Mouse (Mus musculus) neural tube, embryonic 14.5 days (tissue): Measurements from ENCODE around the gene Hemk1. TPM values are rescaled to one million over a fixed set of nuclear protein-coding genes. Genes with fewer than 3 reads are reported as not detected.
"Not testable (repeated sequence)": the region's sequence is repeated elsewhere in the genome, so short reads cannot be mapped to it uniquely, and the experiment has no call there.

Source experiments
- ATAC-seq: fragments of 200-750 bp; cut with Nextera tagmentation; 2 replicates; pipeline ENCODE4 v1.8.0; 2017; ENCODE audit warnings: low read depth, mild to moderate bottlenecking, moderate TSS enrichment, moderate library complexity
- H3K27ac ChIP-seq: fragments of 300-500 bp; sonication (generic); 2 replicates; pipeline ENCODE4 v1.5.1; 2014; ENCODE audit warnings: low read depth, mild to moderate bottlenecking, control low read depth, low read length, moderate library complexity, mixed read lengths
- H3K27me3 ChIP-seq: fragments of 300-500 bp; sonication (generic); 2 replicates; pipeline ENCODE4 v1.6.1; 2014; ENCODE audit warnings: low read length; ENCODE audit not compliant: control insufficient read depth, insufficient read depth
- H3K36me3 ChIP-seq: fragments of 300-500 bp; sonication (generic); 2 replicates; pipeline ENCODE4 v1.6.1; 2014; ENCODE audit warnings: low read length, mixed read lengths; ENCODE audit not compliant: control insufficient read depth, insufficient read depth
- H3K4me1 ChIP-seq: fragments of 300-500 bp; sonication (generic); 2 replicates; pipeline ENCODE4 v1.6.1; 2014; ENCODE audit warnings: low read length; ENCODE audit not compliant: control insufficient read depth, insufficient read depth
- H3K4me2 ChIP-seq: fragments of 300-500 bp; sonication (generic); 2 replicates; pipeline ENCODE4 v1.6.1; 2014; ENCODE audit warnings: mild to moderate bottlenecking, low read depth, low read length, control low read depth
- H3K4me3 ChIP-seq: fragments of 300-500 bp; sonication (generic); 2 replicates; pipeline ENCODE4 v1.5.1; 2014; ENCODE audit warnings: low read depth, low read length, control low read depth, mixed read lengths
- H3K9ac ChIP-seq: fragments of 300-500 bp; sonication (generic); replicated peaks from 2 replicates; pipeline ENCODE4 v1.6.1; 2014; ENCODE audit warnings: low read depth, mild to moderate bottlenecking, control low read depth, low read length, mixed read lengths
- H3K9me3 ChIP-seq: fragments of 300-500 bp; sonication (generic); 2 replicates; pipeline ENCODE4 v1.6.1; 2016; ENCODE audit warnings: low read length; ENCODE audit not compliant: control insufficient read depth
- WGBS: fragments of 180-500 bp; shearing (Covaris S2); extraction: QIAGEN DNeasy Blood & Tissue Kit; methylation state at CpG from one replicate; pipeline ENCODE4 v1.1.7; 2014; 5-methylcytosine and 5-hydroxymethylcytosine counted together
- polyA plus RNA-seq: library from polyadenylated mRNA; unstranded; fragments of >200 nt; fragmentation: Nextera tagmentation; extraction: Ambion mirVana; gene quantifications from 2 replicates; pipeline ENCODE4 v1.2.1, GENCODE M21; 2014

Gene Hemk1
- polyA plus RNA-seq, 1 experiment from 2014 or later: 20.1 TPM

DNA sequence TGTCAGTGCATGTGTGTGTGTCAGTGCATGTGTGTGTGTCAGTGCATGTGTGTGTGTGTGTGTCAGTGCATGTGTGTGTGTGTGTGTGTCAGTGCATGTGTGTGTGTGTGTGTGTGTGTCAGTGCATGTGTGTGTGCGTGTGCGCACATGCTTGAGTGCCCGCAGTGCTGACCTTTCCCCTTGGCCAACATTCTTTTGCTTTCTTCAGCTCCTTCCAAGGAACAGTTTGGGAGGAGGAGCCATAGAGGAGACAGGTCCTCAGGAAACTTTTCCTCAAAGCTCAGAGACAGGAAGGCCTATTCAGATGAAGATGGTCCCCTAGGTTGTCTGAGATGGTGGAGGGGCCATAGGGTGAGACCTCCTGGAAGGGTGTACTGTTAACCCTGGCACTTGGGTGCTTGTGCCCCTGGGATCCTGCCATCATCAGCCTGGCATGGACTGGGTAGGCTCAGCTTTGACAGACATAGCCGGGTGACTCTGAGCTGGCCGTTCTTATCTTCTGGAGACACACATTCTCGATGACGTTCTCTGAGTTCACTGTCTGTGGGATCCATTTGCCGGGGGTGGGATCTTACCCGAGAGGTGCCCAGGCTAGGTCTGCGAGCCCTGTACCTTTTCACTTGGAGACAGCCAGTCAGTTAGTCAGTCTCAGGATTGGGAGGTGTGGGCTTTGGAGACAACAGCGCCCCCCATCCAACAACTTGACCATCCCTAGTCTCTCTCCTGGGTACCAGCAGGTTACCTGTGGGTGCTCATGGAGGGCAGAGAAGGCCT lies 30.9 kb downstream of the Hemk1 start:
- Histone ChIP-seq H3K36me3 (no peaks in the 10 kb centered on the region), H3K9ac (no peak overlapping the region), H3K9me3 (no peaks in the 10 kb centered on the region), H3K4me1 (no peaks in the 10 kb centered on the region), H3K27ac (no peak overlapping the region), H3K4me2 (no peak overlapping the region), H3K27me3 (no peaks in the 10 kb centered on the region), H3K4me3 (no peak overlapping the region)
- WGBS: 93% methylated on average over 11 of the region's 11 CpGs
- ATAC-seq: no peak

DNA sequence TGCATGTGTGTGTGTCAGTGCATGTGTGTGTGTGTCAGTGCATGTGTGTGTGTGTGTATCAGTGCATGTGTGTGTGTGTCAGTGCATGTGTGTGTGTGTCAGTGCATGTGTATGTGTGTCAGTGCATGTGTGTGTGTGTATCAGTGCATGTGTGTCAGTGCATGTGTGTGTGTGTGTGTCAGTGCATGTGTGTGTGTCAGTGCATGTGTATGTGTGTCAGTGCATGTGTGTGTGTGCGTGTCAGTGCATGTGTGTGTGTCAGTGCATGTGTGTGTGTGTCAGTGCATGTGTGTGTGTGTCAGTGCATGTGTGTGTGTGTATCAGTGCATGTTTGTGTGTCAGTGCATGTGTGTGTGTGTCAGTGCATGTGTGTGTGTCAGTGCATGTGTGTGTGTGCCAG lies 31.5 kb downstream of the Hemk1 start:
- not testable (repeated sequence) for H3K27me3 ChIP-seq, H3K4me3 ChIP-seq, H3K27ac ChIP-seq, ATAC-seq, H3K36me3 ChIP-seq, H3K9ac ChIP-seq, H3K9me3 ChIP-seq, H3K4me2 ChIP-seq, H3K4me1 ChIP-seq
- WGBS: 100% methylated on average over 1 of the region's 1 CpGs

DNA sequence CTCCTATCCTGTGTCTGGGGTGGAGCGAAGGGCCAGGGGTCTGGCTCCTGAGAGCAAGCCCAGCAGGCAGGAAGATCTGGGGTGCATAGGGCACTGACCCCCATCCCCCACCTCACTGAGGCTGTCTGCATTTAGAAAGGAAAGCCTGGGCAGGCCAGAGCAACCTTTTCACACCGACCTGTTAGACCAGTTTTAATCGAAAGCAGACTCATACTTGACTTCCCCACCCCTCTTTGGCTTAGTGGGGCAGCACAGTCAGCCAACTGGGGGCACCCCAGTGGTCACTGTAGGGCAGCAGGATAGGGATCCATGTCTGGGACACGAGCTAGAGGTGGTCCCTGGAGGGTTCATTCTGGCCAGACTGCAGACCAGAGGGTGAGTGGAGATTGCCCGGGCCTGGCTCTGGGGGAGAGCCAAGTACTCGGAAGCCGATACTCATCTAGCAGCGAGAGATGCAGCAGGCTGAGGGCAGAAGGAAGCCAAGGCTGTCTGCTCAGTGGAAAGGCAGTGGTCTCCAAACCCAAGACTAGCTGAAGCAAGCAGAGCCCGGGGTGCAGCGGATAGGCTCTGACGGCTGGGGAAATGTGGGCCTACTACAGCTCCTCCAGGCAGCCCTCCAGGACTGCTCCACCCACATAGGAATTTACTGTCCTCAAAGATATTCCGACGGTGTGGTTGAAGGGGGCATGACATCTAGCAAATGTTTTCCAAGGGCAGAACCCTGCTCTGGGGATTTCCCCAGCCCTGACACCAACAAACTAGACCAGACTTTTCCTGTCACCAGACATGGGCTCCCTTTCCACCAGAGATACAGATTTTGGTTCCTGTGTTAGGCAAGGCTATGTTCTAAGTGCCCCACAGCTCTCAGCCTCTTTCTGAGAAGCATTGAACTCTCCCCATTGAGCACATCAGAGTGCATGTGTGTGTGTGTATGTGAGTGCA lies 32.3 kb downstream of the Hemk1 start:
- no peak overlapping the region for H3K9ac ChIP-seq
- ATAC-seq: no peak
- no peak overlapping the region for H3K4me3 ChIP-seq
- H3K9me3 ChIP-seq: no peaks in the 10 kb centered on the region
- H3K36me3 ChIP-seq: peaks cover 2% of the 10 kb centered on the region; the same call in 1 of the 2 replicates
- no peaks in the 10 kb centered on the region for H3K4me1 ChIP-seq
- 69% methylated on average over 13 of the region's 13 CpGs for WGBS
- H3K27me3 ChIP-seq: no peaks in the 10 kb centered on the region
- H3K4me2 ChIP-seq: no peak overlapping the region
- H3K27ac ChIP-seq: no peak overlapping the region

DNA sequence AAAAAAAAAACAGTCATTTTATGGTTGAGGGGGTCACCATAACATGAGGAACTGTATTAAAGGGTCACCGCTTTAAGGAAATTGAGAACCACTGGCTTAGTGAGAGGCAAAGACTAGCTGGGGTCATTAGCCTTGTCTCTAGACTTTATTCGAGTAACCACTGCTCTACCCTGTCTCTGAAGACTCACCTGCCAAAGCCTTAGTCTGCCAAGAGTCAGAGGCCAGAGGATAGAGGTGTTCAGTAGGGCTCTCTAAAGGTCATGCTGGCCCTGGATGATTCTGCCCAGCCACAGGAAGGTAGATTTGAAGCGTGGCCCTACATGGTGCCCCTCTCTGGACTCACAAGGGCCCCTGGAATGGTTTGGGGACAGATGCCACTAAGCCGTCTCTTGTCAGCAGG lies 33.1 kb downstream of the Hemk1 start:
- 91% methylated on average over 4 of the region's 4 CpGs for WGBS
- peaks cover 5% of the 10 kb centered on the region; the same call in 1 of the 2 replicates for H3K36me3 ChIP-seq

DNA sequence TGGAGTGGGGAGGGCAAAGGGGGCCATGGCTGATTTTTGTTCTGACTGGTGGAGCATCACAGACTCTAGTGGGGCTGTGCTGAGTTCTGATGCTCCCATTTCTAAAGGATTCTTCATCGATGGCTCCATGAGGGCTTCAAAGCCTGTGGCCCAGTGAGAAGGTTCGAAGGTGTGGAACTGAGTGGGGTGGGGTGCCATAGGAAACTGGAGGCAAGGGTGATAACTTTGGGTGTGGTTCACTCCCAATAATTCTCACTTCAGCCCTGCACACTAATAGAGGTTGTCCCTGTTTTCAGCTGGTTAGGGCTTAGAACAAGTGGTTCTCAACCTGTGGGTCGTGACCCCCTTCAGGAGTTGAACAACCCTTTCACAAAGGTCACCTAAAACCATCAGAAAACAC lies 33.8 kb downstream of the Hemk1 start:
- Histone ChIP-seq H3K9me3 (no peaks in the 10 kb centered on the region), H3K27ac (no peak overlapping the region), H3K9ac (no peak overlapping the region), H3K4me3 (no peak overlapping the region), H3K27me3 (no peaks in the 10 kb centered on the region), H3K4me1 (no peaks in the 10 kb centered on the region), H3K4me2 (no peak overlapping the region), H3K36me3 (peaks cover 5% of the 10 kb centered on the region; the same call in 1 of the 2 replicates)
- 95% methylated on average over 3 of the region's 3 CpGs for WGBS
- ATAC-seq: no peak

More for the DNA sequence above, 33.1 kb downstream of the Hemk1 start:
- Histone ChIP-seq H3K4me1 (no peaks in the 10 kb centered on the region), H3K27ac (no peak overlapping the region), H3K9me3 (no peaks in the 10 kb centered on the region), H3K4me3 (no peak overlapping the region), H3K27me3 (no peaks in the 10 kb centered on the region), H3K9ac (no peak overlapping the region), H3K4me2 (no peak overlapping the region)
- ATAC-seq: no peak

DNA sequence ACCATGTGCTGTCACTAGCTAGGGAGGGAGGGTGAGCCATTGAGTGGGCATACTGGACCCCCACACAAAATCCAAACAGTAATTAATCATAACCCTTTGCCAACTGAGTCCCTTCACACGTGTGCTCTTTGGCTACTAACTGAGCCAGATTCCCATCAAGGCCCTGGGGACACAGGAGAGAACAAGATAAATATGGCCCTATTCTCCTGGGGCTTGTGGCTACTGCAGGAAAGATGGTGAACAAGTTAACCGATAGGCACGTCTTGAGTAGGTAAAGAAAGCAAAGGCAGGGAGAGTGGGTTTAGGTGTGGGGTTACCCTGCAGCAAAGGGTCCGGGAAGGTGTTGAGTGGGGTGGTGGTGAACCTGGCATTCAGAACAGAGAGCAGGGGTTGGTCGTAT lies 34.2 kb downstream of the Hemk1 start:
- H3K9me3 ChIP-seq: no peaks in the 10 kb centered on the region
- 83% methylated on average over 5 of the region's 5 CpGs for WGBS
- H3K36me3 ChIP-seq: peaks cover 5% of the 10 kb centered on the region; the same call in 1 of the 2 replicates
- H3K4me2 ChIP-seq: no peak overlapping the region
- no peak overlapping the region for H3K9ac ChIP-seq
- no peak overlapping the region for H3K4me3 ChIP-seq
- no peak for ATAC-seq
- no peak overlapping the region for H3K27ac ChIP-seq
- H3K4me1 ChIP-seq: no peaks in the 10 kb centered on the region
- no peaks in the 10 kb centered on the region for H3K27me3 ChIP-seq

DNA sequence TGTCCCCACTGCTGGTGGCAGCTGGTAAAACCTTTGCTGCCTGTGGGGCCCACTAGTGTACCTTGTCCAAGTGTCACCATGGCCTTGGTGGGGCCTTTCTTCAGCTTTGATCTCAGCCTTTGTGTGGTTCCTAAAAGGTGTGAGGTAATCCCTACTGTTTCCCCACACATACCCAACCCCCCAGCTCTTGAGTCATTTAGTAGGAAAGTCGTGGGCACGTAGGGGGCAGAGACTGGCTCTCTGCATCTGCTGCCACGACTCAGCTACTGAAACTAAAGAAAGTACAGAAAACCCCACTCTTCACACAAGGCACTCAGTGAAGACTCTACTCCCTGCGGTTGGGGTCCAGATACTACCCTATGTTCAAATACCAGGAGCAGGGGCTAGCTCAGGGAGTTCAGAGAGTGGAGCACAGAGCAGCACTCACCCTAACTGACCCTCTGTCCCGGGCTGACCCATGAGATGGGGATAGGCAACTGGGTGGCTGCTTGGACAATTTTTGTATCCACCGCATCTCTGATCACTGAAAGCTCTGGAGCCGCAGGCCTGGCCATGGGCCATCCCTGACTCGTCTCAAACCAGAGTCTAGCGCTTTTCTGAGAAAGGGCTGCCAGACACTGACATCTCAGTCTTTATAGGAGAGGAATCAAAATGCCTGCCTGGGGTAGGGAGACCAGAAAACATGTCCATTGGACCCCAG lies 34.9 kb downstream of the Hemk1 start:
- Histone ChIP-seq H3K36me3 (peaks cover 5% of the 10 kb centered on the region; the same call in 1 of the 2 replicates), H3K4me1 (no peaks in the 10 kb centered on the region), H3K27me3 (no peaks in the 10 kb centered on the region), H3K9ac (no peak overlapping the region), H3K4me2 (no peak overlapping the region), H3K9me3 (no peaks in the 10 kb centered on the region), H3K27ac (no peak overlapping the region), H3K4me3 (no peak overlapping the region)
- 85% methylated on average over 9 of the region's 9 CpGs for WGBS
- ATAC-seq: no peak

DNA sequence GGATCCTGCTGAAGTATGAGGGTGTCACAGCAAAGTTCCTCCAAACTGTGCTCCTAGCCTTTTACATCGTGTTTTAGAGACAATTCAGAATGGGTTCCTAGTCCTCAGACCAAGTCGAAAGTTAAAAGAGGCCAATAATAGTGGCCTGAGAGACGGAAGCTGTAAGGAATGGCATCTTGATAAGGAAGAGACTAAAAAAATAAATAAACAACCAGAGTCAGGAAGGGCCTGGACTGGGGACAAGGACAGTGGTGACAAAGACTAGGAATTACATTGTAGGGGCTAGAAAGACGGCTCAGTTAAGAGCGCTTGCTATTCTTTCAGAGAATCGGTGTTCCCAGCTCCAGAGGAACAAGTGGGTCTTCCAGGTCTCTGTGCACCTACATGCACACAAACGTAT lies 35.6 kb downstream of the Hemk1 start:
- WGBS: 90% methylated on average over 7 of the region's 7 CpGs
- Histone ChIP-seq H3K9me3 (no peaks in the 10 kb centered on the region), H3K4me1 (no peaks in the 10 kb centered on the region), H3K4me3 (no peak overlapping the region), H3K4me2 (no peak overlapping the region), H3K27ac (no peak overlapping the region), H3K27me3 (no peaks in the 10 kb centered on the region), H3K36me3 (peaks cover 5% of the 10 kb centered on the region; the same call in 1 of the 2 replicates), H3K9ac (no peak overlapping the region)
- no peak for ATAC-seq
